Mouse (Mus musculus) MEL (cell line): Measurements from ENCODE around the gene Gm11037.

Experiments used
- CTCF ChIP-seq, 3 experiments: IDR thresholded peaks in 2 of 3; conservative IDR thresholded peaks in 1 of 3; 2 replicates each; pipeline ENCODE4 v1.5.1; 2011 to 2012; ENCODE audit warnings: low read length in 3 of 3, low read depth in 2 of 3, mild to moderate bottlenecking in 2 of 3, improper control_type of control experiment in 1 of 3, inconsistent platforms in 1 of 3, mixed read lengths in 1 of 3, moderate library complexity in 1 of 3; ENCODE audit not compliant: control insufficient read depth in 1 of 3, insufficient read depth in 1 of 3, poor library complexity in 1 of 3, severe bottlenecking in 1 of 3
- ELF1 ChIP-seq: IDR thresholded peaks from 2 replicates; pipeline ENCODE4 v1.6.1; 2014; ENCODE audit warnings: low read depth, mild to moderate bottlenecking, inconsistent platforms, low read length, improper control_type of control experiment, moderate library complexity
- HCFC1 ChIP-seq: IDR thresholded peaks from 2 replicates; pipeline ENCODE4 v1.6.1; 2012; ENCODE audit warnings: low read depth, mild to moderate bottlenecking, inconsistent platforms, low read length, improper control_type of control experiment, moderate library complexity
- KAT2A ChIP-seq: conservative IDR thresholded peaks from 2 replicates; pipeline ENCODE4 v1.6.1; 2012; ENCODE audit warnings: low read depth, low read length, improper control_type of control experiment, inconsistent platforms
- TAL1 ChIP-seq: IDR thresholded peaks from 2 replicates; pipeline ENCODE4 v1.6.1; 2012; ENCODE audit warnings: mild to moderate bottlenecking, inconsistent platforms, low read length, moderate library complexity, mixed read lengths

GRCm38 (mm10) chr2:131104021-131104420, 29.3 kb upstream of the Gm11037 start:
- no peak for TF ChIP-seq KAT2A
- TF ChIP-seq HCFC1 = no peak
- no peak for TF ChIP-seq TAL1
- TF ChIP-seq ELF1 = no peak
- TF ChIP-seq CTCF (IDR thresholded peaks at IDR 0.05 in 2 of 3, conservative IDR thresholded peaks at IDR 0.05 in 1 of 3; ENCODE audit: control insufficient read depth in 1 of 3, insufficient read depth in 1 of 3, low read depth in 2 of 3, low read length in 3 of 3, poor library complexity in 1 of 3, severe bottlenecking in 1 of 3) = no peak
